Mouse (Mus musculus) stomach, postnatal 0 days (tissue): ENCODE results near the gene Nfatc2.

ENCODE experiments used
- CTCF ChIP-seq: IDR thresholded peaks from 2 replicates; pipeline ENCODE4 v1.5.1; 2016; ENCODE audit warnings: antibody characterized with exemption, low read depth, mild to moderate bottlenecking, moderate library complexity
- EP300 ChIP-seq: optimal IDR thresholded peaks from 2 replicates; pipeline ENCODE3; 2016; ENCODE audit warnings: antibody characterized with exemption

DNA sequence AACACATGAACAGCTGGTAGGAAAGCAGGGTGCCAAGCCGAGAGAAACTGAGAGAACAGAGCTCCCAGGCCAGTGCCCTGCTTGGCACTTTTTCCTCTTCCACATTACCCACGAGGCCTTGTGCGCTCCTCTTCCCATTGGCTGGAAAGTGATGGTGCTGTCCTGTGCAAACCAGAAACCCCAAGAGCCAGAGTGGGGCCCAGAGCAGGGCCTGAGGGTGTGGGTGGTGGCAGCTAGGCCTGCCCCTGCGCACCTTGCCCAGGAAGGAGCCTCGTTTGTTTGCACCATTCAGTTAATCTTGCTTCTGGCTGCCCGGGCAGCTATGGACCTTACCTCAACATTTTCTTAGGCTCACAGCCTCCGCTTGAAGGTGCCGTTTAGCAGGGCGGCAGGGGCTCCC, 139.6 kb downstream of the Nfatc2 start:
- TF ChIP-seq CTCF (no peak), EP300 (no peak)
